Mouse (Mus musculus) midbrain, embryonic 12.5 days (tissue): ENCODE data around the gene Sppl3. TPM values are rescaled to one million over a fixed set of nuclear protein-coding genes. Genes with fewer than 3 reads are reported as not detected.
A peak's percentile ranks its signal among the peaks of the same experiment; 100 is the strongest.

Experiments used
- ATAC-seq: fragments of 200-750 bp; cut with Nextera tagmentation; 2 replicates; pipeline ENCODE4 v1.8.0; 2017; ENCODE audit warnings: low read depth, moderate TSS enrichment, moderate library complexity; ENCODE audit not compliant: low FRiP score
- H3K27ac ChIP-seq: fragments of 300-500 bp; sonication (generic); replicated peaks from 2 replicates; pipeline ENCODE4 v1.5.1; 2016; ENCODE audit warnings: mild to moderate bottlenecking
- H3K27me3 ChIP-seq: fragments of 300-500 bp; sonication (generic); 2 replicates; pipeline ENCODE4 v1.6.1; 2016; ENCODE audit warnings: mild to moderate bottlenecking
- H3K36me3 ChIP-seq: fragments of 300-500 bp; sonication (generic); 2 replicates; pipeline ENCODE4 v1.6.1; 2016
- H3K4me1 ChIP-seq: fragments of 300-500 bp; sonication (generic); 2 replicates; pipeline ENCODE4 v1.6.1; 2016
- H3K4me2 ChIP-seq: fragments of 300-500 bp; sonication (generic); replicated peaks from 2 replicates; pipeline ENCODE4 v1.6.1; 2016; ENCODE audit warnings: mild to moderate bottlenecking, moderate library complexity
- H3K4me3 ChIP-seq: fragments of 300-500 bp; sonication (generic); 2 replicates; pipeline ENCODE4 v1.5.1; 2016; ENCODE audit warnings: mild to moderate bottlenecking
- H3K9ac ChIP-seq: fragments of 300-500 bp; sonication (generic); replicated peaks from 2 replicates; pipeline ENCODE4 v1.6.1; 2016; ENCODE audit warnings: mild to moderate bottlenecking, moderate library complexity
- H3K9me3 ChIP-seq: fragments of 300-500 bp; sonication (generic); 2 replicates; pipeline ENCODE4 v1.6.1; 2016; ENCODE audit warnings: mild to moderate bottlenecking
- WGBS: fragments of 180-500 bp; shearing (Covaris S2); methylation state at CpG from one replicate; pipeline ENCODE4 v1.1.7; 2016; 5-methylcytosine and 5-hydroxymethylcytosine counted together
- polyA plus RNA-seq: library from polyadenylated mRNA; unstranded; fragments of >200 nt; fragmentation: Nextera tagmentation; extraction: Ambion mirVana; gene quantifications from 2 replicates; pipeline ENCODE4 v1.2.1, GENCODE M21; 2016

Gene Sppl3
- polyA plus RNA-seq, 1 experiment from 2014 or later = 16.6 TPM

DNA sequence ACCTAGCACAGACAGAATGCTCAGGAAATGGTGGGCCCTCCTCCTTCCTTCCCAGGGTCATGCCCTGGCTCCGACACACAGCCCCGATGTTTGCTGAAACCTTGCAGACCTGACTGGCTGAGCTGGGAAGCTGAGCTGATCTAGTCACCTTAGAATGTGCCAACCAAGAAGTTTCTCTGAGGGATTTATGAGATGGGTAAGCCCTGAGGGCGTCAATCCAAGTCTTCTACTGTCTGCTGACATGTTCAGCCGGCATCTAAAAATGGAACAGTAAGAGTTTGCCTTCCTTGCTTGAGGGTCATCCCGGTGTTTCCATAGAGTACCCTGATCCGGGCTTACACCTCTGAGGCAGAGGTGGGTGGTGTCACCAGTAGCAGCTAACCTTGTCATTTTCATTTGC is 8.2 kb upstream of the Sppl3 start:
- Histone ChIP-seq H3K4me2 (no peak overlapping the region), H3K9me3 (no peaks in the 10 kb centered on the region), H3K9ac (no peak overlapping the region), H3K27ac (no peak overlapping the region), H3K4me3 (no peak overlapping the region), H3K27me3 (no peaks in the 10 kb centered on the region), H3K36me3 (no peaks in the 10 kb centered on the region), H3K4me1 (no peaks in the 10 kb centered on the region)
- no peak for ATAC-seq
- 88% methylated on average over 6 of the region's 6 CpGs for WGBS

- no peaks in the 10 kb centered on the region for H3K27me3 ChIP-seq
- no peak overlapping the region for H3K27ac ChIP-seq
- no peak overlapping the region for H3K4me3 ChIP-seq
- no peak overlapping the region for H3K4me2 ChIP-seq
- H3K36me3 ChIP-seq = no peaks in the 10 kb centered on the region
- no peaks in the 10 kb centered on the region for H3K9me3 ChIP-seq
- ATAC-seq = no peak
- no peak overlapping the region for H3K9ac ChIP-seq
- WGBS = 81% methylated on average over 13 of the region's 13 CpGs
- H3K4me1 ChIP-seq = no peaks in the 10 kb centered on the region
Observed at GRCm38 (mm10) chr5:115003224-115003873, 7.6 kb upstream of the Sppl3 start.

DNA sequence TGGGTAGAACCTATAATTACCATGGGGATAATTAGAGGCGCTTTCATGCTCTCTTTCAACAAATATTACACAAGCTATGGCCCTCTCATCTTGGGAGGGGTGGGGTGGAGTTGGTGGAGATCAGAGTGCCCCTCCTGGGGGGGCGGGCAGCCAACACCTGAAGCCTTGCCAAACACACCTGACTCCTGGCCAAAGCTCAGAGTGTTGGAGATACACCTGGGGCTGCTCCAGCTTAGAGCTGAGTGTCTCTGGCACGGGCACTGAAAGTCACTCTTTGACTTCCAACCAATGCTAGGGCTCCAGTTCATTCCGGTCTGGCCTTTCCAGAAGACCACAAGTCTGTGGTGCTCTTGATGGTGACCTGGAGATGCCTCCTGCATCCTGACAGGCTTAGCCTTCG is 3.2 kb upstream of the Sppl3 start:
- no peaks in the 10 kb centered on the region for H3K36me3 ChIP-seq
- WGBS = 86% methylated on average over 5 of the region's 5 CpGs
- no peak for ATAC-seq
- H3K4me1 ChIP-seq = peaks cover 11% of the 10 kb centered on the region
- no peak overlapping the region for H3K9ac ChIP-seq
- H3K27me3 ChIP-seq = no peaks in the 10 kb centered on the region
- no peak overlapping the region for H3K27ac ChIP-seq
- H3K9me3 ChIP-seq = no peaks in the 10 kb centered on the region
- H3K4me3 ChIP-seq = no peak overlapping the region
- H3K4me2 ChIP-seq = no peak overlapping the region

DNA sequence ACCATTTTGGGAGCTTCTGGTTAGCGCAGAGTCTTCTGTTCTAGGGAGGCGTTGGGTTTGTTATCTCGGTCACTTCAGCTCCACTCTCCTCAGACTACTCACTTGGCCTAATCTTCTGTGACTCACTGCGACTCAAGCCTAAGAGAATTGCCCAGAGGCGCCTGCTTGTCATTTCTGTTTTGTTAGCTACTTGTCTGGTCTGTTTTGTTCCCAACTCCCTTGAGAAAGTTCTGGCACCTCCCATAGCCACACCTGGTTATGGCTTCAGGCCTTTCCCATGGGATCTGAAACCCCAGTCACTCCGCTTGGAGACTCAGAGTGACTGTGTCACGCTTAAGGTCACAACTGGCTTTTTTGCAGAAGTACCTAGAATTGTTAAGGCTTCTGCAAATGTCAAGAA is 2.6 kb upstream of the Sppl3 start:
- no peak overlapping the region for H3K27ac ChIP-seq
- H3K27me3 ChIP-seq = no peaks in the 10 kb centered on the region
- H3K9me3 ChIP-seq = no peaks in the 10 kb centered on the region
- WGBS = 91% methylated on average over 7 of the region's 7 CpGs
- no peak for ATAC-seq
- H3K4me3 ChIP-seq = no peak overlapping the region
- H3K4me2 ChIP-seq = no peak overlapping the region
- H3K9ac ChIP-seq = no peak overlapping the region
- H3K4me1 ChIP-seq = peaks cover 16% of the 10 kb centered on the region
- H3K36me3 ChIP-seq = no peaks in the 10 kb centered on the region

DNA sequence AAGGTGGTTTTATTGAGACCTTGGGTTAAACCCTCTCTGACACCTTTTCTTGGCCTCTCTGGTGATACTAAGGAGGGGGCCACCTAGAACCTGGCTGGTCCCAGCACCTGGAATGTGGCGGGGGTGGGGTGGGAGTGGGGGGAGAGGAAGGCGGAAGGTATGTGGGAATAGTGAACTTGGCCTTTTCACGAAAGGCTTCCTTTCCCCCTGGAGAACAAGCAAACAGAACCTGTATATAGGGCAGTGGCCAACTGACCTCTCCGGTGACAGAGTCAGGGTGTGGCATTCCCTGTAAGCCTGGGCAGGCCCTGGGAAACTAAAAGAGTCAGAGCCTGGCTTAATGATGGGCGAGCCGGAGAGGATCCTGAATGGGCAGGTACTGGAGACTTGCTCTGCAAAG is 1.8 kb upstream of the Sppl3 start:
- no peaks in the 10 kb centered on the region for H3K27me3 ChIP-seq
- no peak overlapping the region for H3K9ac ChIP-seq
- no peak for ATAC-seq
- H3K9me3 ChIP-seq = no peaks in the 10 kb centered on the region
- WGBS = 92% methylated on average over 6 of the region's 6 CpGs
- H3K4me3 ChIP-seq = no peak overlapping the region
- H3K4me1 ChIP-seq = peaks cover 22% of the 10 kb centered on the region
- no peaks in the 10 kb centered on the region for H3K36me3 ChIP-seq
- no peak overlapping the region for H3K4me2 ChIP-seq
- no peak overlapping the region for H3K27ac ChIP-seq

DNA sequence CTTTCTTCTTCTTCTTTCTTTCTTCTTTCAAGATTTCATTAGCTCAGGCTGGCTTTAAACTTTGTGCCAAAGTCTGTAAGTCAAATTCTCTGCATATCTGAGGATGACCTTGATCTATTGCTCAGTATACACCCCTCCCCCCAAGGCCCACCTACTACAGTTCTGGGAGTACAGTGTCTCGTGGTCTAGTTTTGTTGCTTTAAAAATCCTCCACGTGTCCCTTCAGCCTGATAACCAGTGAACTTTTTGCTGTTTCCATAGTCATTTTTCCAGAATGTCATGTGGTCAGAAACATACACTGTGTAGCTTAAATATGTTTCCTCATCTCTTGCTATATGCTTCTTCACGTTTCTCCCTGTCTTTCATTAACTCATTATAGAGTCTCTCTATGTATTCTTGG is 976 bp upstream of the Sppl3 start:
- H3K9ac ChIP-seq = no peak overlapping the region
- peaks cover 28% of the 10 kb centered on the region for H3K4me1 ChIP-seq
- ATAC-seq = no peak
- no peaks in the 10 kb centered on the region for H3K36me3 ChIP-seq
- peak overlapping the region; percentile 97 for H3K4me2 ChIP-seq
- H3K27me3 ChIP-seq = no peaks in the 10 kb centered on the region
- no peak overlapping the region for H3K27ac ChIP-seq
- no peaks in the 10 kb centered on the region for H3K9me3 ChIP-seq
- no peak overlapping the region for H3K4me3 ChIP-seq
- 61% methylated on average over 3 of the region's 3 CpGs for WGBS

DNA sequence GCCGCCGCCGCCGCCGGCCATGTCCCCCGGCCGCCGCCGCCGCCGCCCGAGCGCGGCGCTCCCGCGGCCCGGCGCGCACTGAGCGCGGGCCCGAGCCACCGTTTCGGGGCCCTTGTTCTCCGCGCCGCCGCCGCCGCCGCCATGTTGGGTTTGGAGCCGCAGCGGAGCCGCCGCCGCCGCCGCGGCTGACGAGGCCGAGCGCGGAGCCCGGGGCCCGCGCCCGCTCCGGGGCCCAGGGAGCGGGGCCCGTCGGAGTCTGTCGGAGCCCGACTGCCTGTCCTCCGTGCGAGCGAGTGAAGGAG is 231 bp downstream of the Sppl3 start:
- H3K4me3 ChIP-seq = peak overlapping the region; percentile 99
- no peak; the same call in 1 of the 2 replicates for ATAC-seq
- no peaks in the 10 kb centered on the region for H3K27me3 ChIP-seq
- peak overlapping the region; percentile 96 for H3K9ac ChIP-seq
- under 1% methylated on average over 46 of the region's 57 CpGs for WGBS
- H3K4me2 ChIP-seq = peak overlapping the region; percentile 97; the same call in 1 of the 2 replicates
- no peaks in the 10 kb centered on the region for H3K36me3 ChIP-seq
- peaks cover 31% of the 10 kb centered on the region for H3K4me1 ChIP-seq
- no peaks in the 10 kb centered on the region for H3K9me3 ChIP-seq
- H3K27ac ChIP-seq = peak overlapping the region; percentile 92

- H3K27me3 ChIP-seq = no peaks in the 10 kb centered on the region
- under 1% methylated on average over 56 of the region's 63 CpGs for WGBS
- peak overlapping the region; percentile 99 for H3K4me3 ChIP-seq
- H3K9ac ChIP-seq = peak overlapping the region; percentile 96
- H3K4me2 ChIP-seq = peak overlapping the region; percentile 97
- 0 out of 2 replicates have a peak, but pooled peaks have one; percentile 50 for ATAC-seq
- peaks cover 31% of the 10 kb centered on the region for H3K4me1 ChIP-seq
- H3K27ac ChIP-seq = peak overlapping the region; percentile 92
- H3K36me3 ChIP-seq = no peaks in the 10 kb centered on the region
- H3K9me3 ChIP-seq = no peaks in the 10 kb centered on the region
Observed at GRCm38 (mm10) chr5:115011519-115012261, 753 bp downstream of the Sppl3 start.

- no peak for ATAC-seq
- Histone ChIP-seq H3K27ac (no peak overlapping the region), H3K9ac (no peak overlapping the region), H3K27me3 (no peaks in the 10 kb centered on the region), H3K4me1 (peaks cover 31% of the 10 kb centered on the region), H3K4me2 (0 out of 2 replicates have a peak overlapping the region, but pooled peaks have one; percentile 97), H3K36me3 (no peaks in the 10 kb centered on the region), H3K9me3 (no peaks in the 10 kb centered on the region), H3K4me3 (no peak overlapping the region)
- WGBS = 75% methylated on average over 3 of the region's 3 CpGs
Observed at GRCm38 (mm10) chr5:115013436-115013835, 2.5 kb downstream of the Sppl3 start.

- no peaks in the 10 kb centered on the region for H3K9me3 ChIP-seq
Observed at GRCm38 (mm10) chr5:115014570-115014969, 3.6 kb downstream of the Sppl3 start.

DNA sequence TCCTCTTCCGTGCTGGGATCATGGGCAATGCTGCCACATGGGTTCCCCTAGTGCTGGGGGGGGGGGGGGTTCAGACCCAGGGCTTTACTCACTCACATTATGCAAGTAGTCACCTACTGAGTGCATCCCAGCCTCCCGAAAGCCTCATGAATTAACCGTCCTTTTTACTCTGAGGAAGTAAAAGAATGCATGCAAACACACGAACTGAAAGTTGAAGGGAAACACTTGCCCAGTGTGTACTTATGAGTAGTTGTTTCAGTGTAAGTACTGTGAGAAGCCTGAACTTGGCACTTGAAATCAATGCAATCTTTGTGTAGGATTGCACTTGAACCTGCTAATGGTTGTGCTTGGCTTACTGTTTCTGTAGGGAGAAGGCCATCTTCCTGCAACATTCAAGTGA is 4.2 kb downstream of the Sppl3 start:
- H3K4me1 ChIP-seq = peaks cover 31% of the 10 kb centered on the region
- WGBS = 44% methylated on average over 4 of the region's 4 CpGs
- no peaks in the 10 kb centered on the region for H3K36me3 ChIP-seq
- H3K9me3 ChIP-seq = no peaks in the 10 kb centered on the region
- H3K4me3 ChIP-seq = no peak overlapping the region
- H3K4me2 ChIP-seq = no peak overlapping the region
- H3K27ac ChIP-seq = no peak overlapping the region
- H3K9ac ChIP-seq = no peak overlapping the region
- no peaks in the 10 kb centered on the region for H3K27me3 ChIP-seq
- no peak for ATAC-seq

More at GRCm38 (mm10) chr5:115014570-115014969, 3.6 kb downstream of the Sppl3 start:
- no peak for ATAC-seq
- Histone ChIP-seq H3K36me3 (no peaks in the 10 kb centered on the region), H3K4me3 (no peak overlapping the region), H3K4me1 (peaks cover 31% of the 10 kb centered on the region), H3K27ac (no peak overlapping the region), H3K27me3 (no peaks in the 10 kb centered on the region), H3K9ac (no peak overlapping the region), H3K4me2 (no peak overlapping the region)
- WGBS = 80% methylated on average over 1 of the region's 1 CpGs

DNA sequence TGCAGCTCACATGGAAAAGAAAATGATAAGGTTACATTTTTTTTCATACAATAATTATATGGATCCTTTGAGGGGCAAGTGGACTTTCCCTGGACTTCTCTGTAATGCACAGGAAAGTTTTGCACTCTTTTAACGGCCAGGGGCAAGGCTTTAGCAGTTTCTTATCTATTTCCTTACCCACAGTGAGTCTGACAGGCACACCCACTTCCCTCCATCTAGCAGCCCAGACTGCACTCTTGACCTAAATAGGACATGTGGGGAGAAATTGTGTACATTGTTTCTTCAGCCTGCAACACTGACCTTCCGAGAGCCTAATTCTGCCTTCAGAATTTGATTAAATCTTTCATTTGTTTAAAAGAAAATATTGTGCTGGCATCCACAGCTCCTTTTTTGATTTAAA is 7.3 kb downstream of the Sppl3 start:
- Histone ChIP-seq H3K27me3 (no peaks in the 10 kb centered on the region), H3K9ac (no peak overlapping the region), H3K9me3 (no peaks in the 10 kb centered on the region), H3K4me1 (peaks cover 15% of the 10 kb centered on the region), H3K4me2 (no peak overlapping the region), H3K27ac (no peak overlapping the region), H3K4me3 (no peak overlapping the region), H3K36me3 (no peaks in the 10 kb centered on the region)
- ATAC-seq = no peak
- 78% methylated on average over 2 of the region's 2 CpGs for WGBS
